Mouse (Mus musculus): ENCODE results near the gene Pcca. TPM values are rescaled to one million over a fixed set of nuclear protein-coding genes. Genes with fewer than 3 reads are reported as not detected.

The Pcca gene
- polyA plus RNA-seq, 1 experiment from 2014 or later, result 15.8 TPM

DNA sequence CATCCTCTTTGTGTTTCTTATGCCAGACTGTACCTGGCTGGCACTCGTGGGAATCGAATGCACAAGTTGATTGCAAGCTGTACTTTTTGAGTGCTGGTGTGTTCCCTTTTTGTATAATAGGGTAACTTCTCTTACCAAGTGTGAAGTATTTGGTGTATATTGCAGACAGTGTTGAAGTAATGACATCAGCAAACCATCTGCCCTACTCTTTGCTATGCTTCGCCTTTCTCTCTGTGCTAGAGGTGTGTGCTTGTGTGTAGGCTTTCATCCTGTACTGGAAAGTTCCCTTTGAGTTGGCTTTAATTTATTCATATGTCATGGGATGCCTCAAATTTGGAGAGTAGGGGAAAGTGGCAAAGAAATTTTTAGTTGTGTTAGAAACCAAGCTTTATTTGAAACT is 220.2 kb downstream of the Pcca start:
- Histone ChIP-seq H3K27ac (replicated peaks) (no peak overlapping the region), H3K4me3 (replicated peaks) (no peak overlapping the region), H3K4me1 (replicated peaks) (no peaks in the 10 kb centered on the region), H3K4me2 (no peak overlapping the region), H3K9ac (no peak overlapping the region), H3K27me3 (no peaks in the 10 kb centered on the region), H3K9me3 (replicated peaks) (no peaks in the 10 kb centered on the region), H3K36me3 (replicated peaks) (no peaks in the 10 kb centered on the region)
- WGBS (ENCODE audit: insufficient replicate concordance), result 73% methylated on average over 3 of the region's 3 CpGs
- ATAC-seq (ENCODE audit: insufficient read depth), result no peak

DNA sequence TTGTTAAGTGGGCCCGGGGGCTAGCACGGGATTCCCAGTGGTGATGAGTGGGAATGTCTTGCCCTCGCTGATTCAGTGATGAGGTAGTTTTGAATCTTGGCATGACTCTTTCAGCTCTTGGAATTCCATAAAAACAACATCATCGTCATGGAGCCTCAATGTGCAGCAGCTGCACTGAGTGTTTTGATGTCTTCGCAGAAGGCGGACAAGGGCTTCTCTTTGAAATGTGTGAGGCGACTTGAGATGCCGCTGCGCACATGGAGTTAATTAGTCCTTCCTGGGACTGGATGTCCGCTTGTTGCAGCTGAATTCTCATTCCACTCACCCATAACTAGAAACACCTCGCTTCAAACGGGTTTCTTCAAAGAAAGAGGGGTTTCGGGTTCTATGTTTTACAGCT is 221.4 kb downstream of the Pcca start:
- Histone ChIP-seq H3K4me3 (replicated peaks) (no peak overlapping the region), H3K9ac (no peak overlapping the region), H3K4me1 (replicated peaks) (no peaks in the 10 kb centered on the region), H3K27ac (replicated peaks) (no peak overlapping the region), H3K27me3 (no peaks in the 10 kb centered on the region), H3K9me3 (replicated peaks) (no peaks in the 10 kb centered on the region), H3K4me2 (no peak overlapping the region), H3K36me3 (replicated peaks) (no peaks in the 10 kb centered on the region)
- WGBS (ENCODE audit: insufficient replicate concordance), result 74% methylated on average over 13 of the region's 13 CpGs
- ATAC-seq (ENCODE audit: insufficient read depth), result no peak

DNA sequence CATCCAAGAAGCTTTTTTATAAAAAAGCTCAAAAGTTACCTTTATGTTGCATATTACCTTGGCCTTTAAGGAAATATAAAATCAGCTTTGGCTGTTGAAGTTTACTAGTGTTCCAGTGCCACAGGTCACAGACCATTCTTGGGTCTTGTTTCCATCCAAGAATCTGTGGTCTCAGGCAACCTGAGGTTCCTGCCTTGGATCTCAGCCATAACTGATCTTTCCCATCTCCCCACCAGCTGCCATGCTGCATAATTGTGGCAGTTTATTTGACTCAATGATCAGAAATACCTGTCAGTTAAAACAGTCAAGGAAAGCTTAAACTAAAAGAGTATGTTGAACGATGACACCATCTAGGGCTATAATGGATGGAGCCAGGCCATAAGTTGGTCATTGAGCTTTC is 222.5 kb downstream of the Pcca start:
- H3K4me1 ChIP-seq (replicated peaks), result no peaks in the 10 kb centered on the region
- no peaks in the 10 kb centered on the region for H3K36me3 ChIP-seq (replicated peaks)
- 83% methylated on average over 1 of the region's 1 CpGs for WGBS (ENCODE audit: insufficient replicate concordance)
- H3K9ac ChIP-seq, result no peak overlapping the region
- H3K27ac ChIP-seq (replicated peaks), result no peak overlapping the region
- no peaks in the 10 kb centered on the region for H3K27me3 ChIP-seq
- H3K4me3 ChIP-seq (replicated peaks), result no peak overlapping the region
- no peak for ATAC-seq (ENCODE audit: insufficient read depth)
- no peak overlapping the region for H3K4me2 ChIP-seq
- H3K9me3 ChIP-seq (replicated peaks), result no peaks in the 10 kb centered on the region

DNA sequence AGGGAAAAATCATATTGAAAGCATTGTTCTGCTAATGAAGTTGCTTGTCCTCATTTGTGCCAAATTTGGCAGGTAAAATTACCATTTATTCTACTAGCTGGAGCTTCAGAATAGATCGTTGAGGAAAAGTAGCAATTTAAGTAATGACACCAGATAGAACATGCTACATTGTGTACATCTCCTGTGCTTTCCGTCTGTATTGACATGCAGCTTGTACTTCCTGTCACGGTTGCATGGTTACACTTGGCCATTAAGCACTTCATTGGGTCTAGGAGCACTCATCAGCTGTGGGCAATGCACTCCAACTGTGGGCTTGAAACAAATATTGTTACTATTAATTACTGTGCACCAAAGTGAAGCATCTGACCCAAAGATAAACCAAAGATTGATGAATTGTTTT is 225.8 kb downstream of the Pcca start:
- H3K4me2 ChIP-seq, result no peak overlapping the region
- H3K9ac ChIP-seq, result no peak overlapping the region
- no peaks in the 10 kb centered on the region for H3K9me3 ChIP-seq (replicated peaks)
- H3K36me3 ChIP-seq (replicated peaks), result no peaks in the 10 kb centered on the region
- no peak overlapping the region for H3K27ac ChIP-seq (replicated peaks)
- no peak overlapping the region for H3K4me3 ChIP-seq (replicated peaks)
- WGBS (ENCODE audit: insufficient replicate concordance), result 50% methylated on average over 3 of the region's 3 CpGs
- no peaks in the 10 kb centered on the region for H3K27me3 ChIP-seq
- H3K4me1 ChIP-seq (replicated peaks), result no peaks in the 10 kb centered on the region
- ATAC-seq (ENCODE audit: insufficient read depth), result no peak

DNA sequence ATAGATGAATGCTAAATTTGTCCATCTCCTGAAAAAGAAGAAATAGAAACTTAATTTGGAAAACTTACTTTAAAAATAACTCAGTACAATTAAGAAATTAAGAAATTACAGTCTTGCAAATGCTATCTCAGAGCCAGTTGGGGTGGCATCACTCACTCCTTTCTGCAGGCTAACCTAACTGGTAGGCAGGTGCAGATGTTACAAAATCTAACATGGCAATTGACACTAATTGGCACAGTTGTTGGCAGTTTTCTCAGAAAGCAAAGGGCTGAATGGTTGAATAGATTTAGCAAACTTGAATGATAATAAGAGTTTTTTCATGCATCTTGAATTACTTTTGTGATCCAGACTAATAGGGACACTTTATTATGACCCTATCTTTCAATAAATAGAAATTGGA is 226.7 kb downstream of the Pcca start:
- ATAC-seq (ENCODE audit: insufficient read depth), result no peak

DNA sequence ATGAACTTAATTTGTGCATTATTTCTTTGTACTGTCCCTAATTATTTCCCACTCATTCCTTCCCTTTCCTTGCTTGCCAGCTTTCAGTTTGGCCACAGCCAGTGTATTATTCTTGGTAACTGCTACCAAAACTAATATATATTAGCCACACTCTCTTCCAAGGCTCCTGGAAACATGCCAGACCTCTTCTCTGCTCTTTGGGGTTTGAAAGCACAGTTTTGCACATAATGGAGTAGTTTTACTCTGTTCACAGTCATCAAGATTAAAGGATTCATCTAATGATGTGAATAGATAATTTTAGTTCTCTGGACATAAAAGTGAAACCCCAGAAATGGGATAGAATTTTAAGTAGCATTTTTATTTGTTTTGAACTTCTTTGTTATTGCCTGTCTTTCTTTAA is 228.5 kb downstream of the Pcca start:
- Histone ChIP-seq H3K27me3 (no peaks in the 10 kb centered on the region), H3K4me1 (replicated peaks) (no peaks in the 10 kb centered on the region), H3K9ac (no peak overlapping the region), H3K4me2 (no peak overlapping the region), H3K4me3 (replicated peaks) (no peak overlapping the region), H3K9me3 (replicated peaks) (no peaks in the 10 kb centered on the region), H3K36me3 (replicated peaks) (no peaks in the 10 kb centered on the region), H3K27ac (replicated peaks) (no peak overlapping the region)
- no peak for ATAC-seq (ENCODE audit: insufficient read depth)

More for the DNA sequence above, 226.7 kb downstream of the Pcca start:
- no peaks in the 10 kb centered on the region for H3K9me3 ChIP-seq (replicated peaks)
- no peak overlapping the region for H3K27ac ChIP-seq (replicated peaks)
- no peak overlapping the region for H3K9ac ChIP-seq
- no peaks in the 10 kb centered on the region for H3K36me3 ChIP-seq (replicated peaks)
- no peak overlapping the region for H3K4me2 ChIP-seq
- no peaks in the 10 kb centered on the region for H3K4me1 ChIP-seq (replicated peaks)
- H3K27me3 ChIP-seq, result no peaks in the 10 kb centered on the region
- no peak overlapping the region for H3K4me3 ChIP-seq (replicated peaks)

DNA sequence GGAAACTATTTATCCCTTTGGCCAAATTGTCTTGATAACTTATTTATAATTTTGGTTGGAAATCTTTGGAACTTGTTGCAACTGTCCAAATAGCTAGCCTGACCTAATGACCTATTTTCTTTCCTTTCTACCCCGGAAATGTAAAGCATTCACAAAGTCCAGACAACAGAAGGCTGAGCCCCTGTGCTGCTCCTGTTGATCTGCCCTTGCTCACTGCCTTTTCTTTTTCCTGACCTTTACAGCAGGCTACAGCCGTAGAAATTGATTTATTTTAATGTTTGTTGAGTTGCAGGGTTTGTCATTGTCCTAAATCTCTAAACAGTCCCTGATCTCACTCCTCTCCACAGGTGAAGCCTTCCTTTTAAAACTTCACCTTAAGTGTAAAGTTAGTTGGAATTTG is 231.8 kb downstream of the Pcca start:
- 31% methylated on average over 2 of the region's 2 CpGs for WGBS (ENCODE audit: insufficient replicate concordance)

DNA sequence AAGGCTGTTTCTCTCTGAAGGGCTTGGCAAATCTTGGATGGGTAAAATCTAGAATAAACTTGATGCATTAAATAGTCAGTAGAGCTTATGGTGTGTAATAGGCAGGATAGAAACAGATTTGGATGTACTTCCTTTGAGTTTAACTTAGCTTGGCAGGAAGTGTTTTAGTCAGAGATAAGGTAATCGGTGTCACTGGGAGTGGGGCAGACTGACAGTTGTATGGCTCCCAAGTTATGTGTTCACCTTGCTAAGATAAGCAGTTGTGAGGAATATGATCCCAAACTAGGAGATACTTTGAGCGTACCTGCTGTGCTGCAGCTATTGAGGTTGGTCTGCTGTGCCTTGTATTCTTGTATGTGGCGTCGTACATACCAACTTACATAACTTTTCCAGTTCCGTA is 232.3 kb downstream of the Pcca start:
- Histone ChIP-seq H3K4me1 (replicated peaks) (no peaks in the 10 kb centered on the region), H3K9me3 (replicated peaks) (no peaks in the 10 kb centered on the region), H3K27ac (replicated peaks) (no peak overlapping the region), H3K4me3 (replicated peaks) (no peak overlapping the region), H3K27me3 (no peaks in the 10 kb centered on the region), H3K4me2 (no peak overlapping the region), H3K36me3 (replicated peaks) (no peaks in the 10 kb centered on the region), H3K9ac (no peak overlapping the region)
- WGBS (ENCODE audit: insufficient replicate concordance), result 42% methylated on average over 5 of the region's 5 CpGs
- no peak; the same call in 1 of the 2 replicates for ATAC-seq (ENCODE audit: insufficient read depth)

More for the DNA sequence above, 231.8 kb downstream of the Pcca start:
- H3K9me3 ChIP-seq (replicated peaks), result no peaks in the 10 kb centered on the region
- no peak overlapping the region for H3K9ac ChIP-seq
- no peaks in the 10 kb centered on the region for H3K36me3 ChIP-seq (replicated peaks)
- H3K27ac ChIP-seq (replicated peaks), result no peak overlapping the region
- ATAC-seq (ENCODE audit: insufficient read depth), result no peak
- H3K4me1 ChIP-seq (replicated peaks), result no peaks in the 10 kb centered on the region
- H3K27me3 ChIP-seq, result no peaks in the 10 kb centered on the region
- H3K4me2 ChIP-seq, result no peak overlapping the region
- H3K4me3 ChIP-seq (replicated peaks), result no peak overlapping the region

DNA sequence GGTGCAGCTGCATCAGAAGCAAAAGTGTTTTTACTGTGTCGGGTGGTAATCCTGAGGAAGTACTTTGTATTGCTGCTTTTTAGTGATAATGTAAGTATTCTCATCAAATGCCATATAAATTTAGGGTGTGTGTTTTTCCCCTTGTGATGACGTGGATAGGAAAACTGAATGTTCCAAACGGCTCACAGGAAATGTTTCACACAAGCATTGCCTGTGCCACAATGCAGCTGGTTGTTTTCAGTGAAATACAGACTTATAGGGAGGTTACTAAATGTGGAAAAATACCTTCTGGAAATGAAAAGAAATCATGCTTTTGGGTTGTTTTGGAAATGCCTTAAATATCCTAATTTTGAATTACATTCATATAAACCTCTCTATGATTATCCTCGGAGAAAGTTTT is 250.6 kb downstream of the Pcca start:
- ATAC-seq (ENCODE audit: insufficient read depth), result no peak
- H3K36me3 ChIP-seq (replicated peaks), result no peaks in the 10 kb centered on the region
- H3K9ac ChIP-seq, result no peak overlapping the region
- no peak overlapping the region for H3K27ac ChIP-seq (replicated peaks)
- H3K4me3 ChIP-seq (replicated peaks), result no peak overlapping the region
- H3K9me3 ChIP-seq (replicated peaks), result no peaks in the 10 kb centered on the region
- WGBS (ENCODE audit: insufficient replicate concordance), result 29% methylated on average over 4 of the region's 4 CpGs
- no peaks in the 10 kb centered on the region for H3K27me3 ChIP-seq
- no peaks in the 10 kb centered on the region for H3K4me1 ChIP-seq (replicated peaks)
- no peak overlapping the region for H3K4me2 ChIP-seq

DNA sequence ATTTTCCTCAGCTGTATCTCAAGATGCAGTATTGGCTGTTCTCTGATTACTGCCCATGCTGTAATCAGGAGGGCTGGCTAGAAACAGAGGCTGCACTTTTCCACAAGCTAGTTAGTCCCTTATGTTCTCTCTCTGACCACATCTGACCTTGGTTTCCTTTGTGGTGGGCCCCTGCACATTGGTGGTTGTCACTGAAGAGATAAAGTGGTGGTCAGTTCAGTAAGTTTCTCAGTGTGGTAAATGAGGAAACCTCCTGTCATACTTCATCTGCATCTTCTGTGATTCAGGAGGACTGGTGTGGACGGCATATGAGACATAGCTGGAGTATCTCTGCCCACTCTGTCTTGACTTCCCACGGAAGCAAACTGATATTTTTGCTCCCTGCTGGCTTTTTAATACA is 254.1 kb downstream of the Pcca start:
- H3K27ac ChIP-seq (replicated peaks), result no peak overlapping the region

DNA sequence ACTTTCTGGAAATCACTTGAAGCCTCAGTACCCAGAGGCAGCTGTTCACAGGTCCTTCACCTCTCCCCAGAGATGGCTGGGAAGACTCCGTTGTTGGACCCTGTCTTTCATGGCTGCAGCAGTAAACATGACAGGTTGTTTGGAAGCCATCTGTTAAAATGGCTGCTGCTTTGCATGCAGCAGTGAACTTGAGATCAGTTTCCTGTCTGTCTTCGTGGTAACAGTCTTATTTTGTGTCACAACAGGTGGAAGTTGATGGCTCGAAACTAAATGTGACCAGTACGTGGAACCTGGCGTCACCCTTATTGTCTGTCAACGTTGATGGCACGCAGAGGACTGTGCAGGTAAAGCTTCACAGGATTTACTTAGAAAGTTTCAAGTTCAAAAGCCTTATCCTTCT is 256.0 kb downstream of the Pcca start:
- Histone ChIP-seq H3K36me3 (replicated peaks) (no peaks in the 10 kb centered on the region), H3K4me2 (no peak overlapping the region), H3K9ac (no peak overlapping the region), H3K27me3 (no peaks in the 10 kb centered on the region), H3K4me3 (replicated peaks) (no peak overlapping the region), H3K9me3 (replicated peaks) (no peaks in the 10 kb centered on the region), H3K4me1 (replicated peaks) (no peaks in the 10 kb centered on the region), H3K27ac (replicated peaks) (no peak overlapping the region)
- ATAC-seq (ENCODE audit: insufficient read depth), result no peak
- 50% methylated on average over 7 of the region's 7 CpGs for WGBS (ENCODE audit: insufficient replicate concordance)

More for the DNA sequence above, 254.1 kb downstream of the Pcca start:
- no peak overlapping the region for H3K9ac ChIP-seq
- no peak overlapping the region for H3K4me2 ChIP-seq
- no peaks in the 10 kb centered on the region for H3K27me3 ChIP-seq
- no peaks in the 10 kb centered on the region for H3K36me3 ChIP-seq (replicated peaks)
- no peaks in the 10 kb centered on the region for H3K4me1 ChIP-seq (replicated peaks)
- ATAC-seq (ENCODE audit: insufficient read depth), result no peak
- H3K4me3 ChIP-seq (replicated peaks), result no peak overlapping the region
- H3K9me3 ChIP-seq (replicated peaks), result no peaks in the 10 kb centered on the region
- 10% methylated on average over 2 of the region's 2 CpGs for WGBS (ENCODE audit: insufficient replicate concordance)

DNA sequence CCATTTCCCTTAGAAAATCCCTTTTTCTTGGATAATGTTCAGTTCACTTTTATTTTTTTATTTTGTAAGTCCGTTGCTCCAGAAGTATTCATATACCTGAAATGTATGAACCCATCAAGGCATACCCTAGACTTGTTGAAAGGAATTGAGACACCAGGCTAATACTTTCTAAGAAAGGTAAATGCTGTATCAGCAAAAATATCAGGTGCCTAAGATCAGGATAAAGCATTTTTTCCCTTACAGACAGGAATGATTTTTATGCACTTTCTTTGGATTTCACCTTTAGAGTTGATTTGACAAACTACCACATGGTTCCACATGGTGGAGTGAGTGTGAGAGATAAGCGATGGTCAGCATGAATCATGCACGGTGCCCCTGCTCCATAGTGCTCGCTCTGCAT is 259.2 kb downstream of the Pcca start:
- Histone ChIP-seq H3K4me3 (replicated peaks) (no peak overlapping the region), H3K4me2 (no peak overlapping the region)
- 64% methylated on average over 4 of the region's 4 CpGs for WGBS (ENCODE audit: insufficient replicate concordance)

More for the DNA sequence above, 259.2 kb downstream of the Pcca start:
- no peaks in the 10 kb centered on the region for H3K27me3 ChIP-seq
- no peaks in the 10 kb centered on the region for H3K9me3 ChIP-seq (replicated peaks)
- H3K4me1 ChIP-seq (replicated peaks), result no peaks in the 10 kb centered on the region
- H3K27ac ChIP-seq (replicated peaks), result no peak overlapping the region
- H3K36me3 ChIP-seq (replicated peaks), result no peaks in the 10 kb centered on the region
- ATAC-seq (ENCODE audit: insufficient read depth), result no peak
- no peak overlapping the region for H3K9ac ChIP-seq

Measured in liver, embryonic 15.5 days (tissue).